Mouse (Mus musculus) E14TG2a.4 (cell line): ENCODE measurements at regions not wholly inside any gene's neighbourhood (a gene's known extent, or its start where the extent isn't known, plus 50 kb on each side); places are given as distances from the start of the nearest gene placed in this dataset.

Experiments used
- CTCF ChIP-seq: conservative IDR thresholded peaks from 2 replicates; pipeline ENCODE4 v1.5.1; 2014; ENCODE audit warnings: low read length
- POU5F1 ChIP-seq: IDR thresholded peaks from 2 replicates; pipeline ENCODE4 v1.6.1; 2014; ENCODE audit warnings: low read length, borderline replicate concordance

GRCm38 (mm10) chr4:153547111-153547510 lies 64.5 kb upstream of the Ajap1 start:
- TF ChIP-seq CTCF: no peak
- TF ChIP-seq POU5F1: no peak
